Mouse (Mus musculus): ENCODE data around the gene Ryr1. TPM values are rescaled to one million over a fixed set of nuclear protein-coding genes. Genes with fewer than 3 reads are reported as not detected.

Gene Ryr1
- polyA plus RNA-seq, 1 experiment from 2014 or later: 13.3 TPM

- Histone ChIP-seq H3K27me3 (peaks cover 11% of the 10 kb centered on the region), H3K4me1 (peaks cover 13% of the 10 kb centered on the region), H3K4me2 (replicated peaks) (no peak overlapping the region), H3K9ac (replicated peaks) (no peak overlapping the region), H3K36me3 (no peaks in the 10 kb centered on the region), H3K27ac (replicated peaks) (no peak overlapping the region), H3K4me3 (no peak overlapping the region), H3K9me3 (no peaks in the 10 kb centered on the region)
- no peak for ATAC-seq (replicated peaks)
- WGBS: 45% methylated on average over 16 of the region's 16 CpGs
Observed at GRCm38 (mm10) chr7:29137429-29137828, 12.4 kb upstream of the Ryr1 start.

- peak within 1 kb of the TSS; percentile 44 for H3K4me2 ChIP-seq (replicated peaks)
- no peaks in the 10 kb centered on the region for H3K36me3 ChIP-seq
- peak within 1 kb of the TSS; percentile 27 for H3K4me3 ChIP-seq
- peaks cover 13% of the 10 kb centered on the region for H3K4me1 ChIP-seq
- H3K27me3 ChIP-seq: peaks cover 11% of the 10 kb centered on the region
- under 1% methylated on average over 13 of the region's 20 CpGs for WGBS
- no peak within 1 kb of the TSS for H3K27ac ChIP-seq (replicated peaks)
- H3K9me3 ChIP-seq: no peaks in the 10 kb centered on the region
- 0 out of 2 replicates have a peak, but pooled peaks have one; percentile 48 for ATAC-seq (replicated peaks)
- no peak within 1 kb of the TSS for H3K9ac ChIP-seq (replicated peaks)
Observed at GRCm38 (mm10) chr7:29134693-29135386, 9.9 kb upstream of the Ryr1 start, which contains the start of gene Rasgrp4. Rasgrp4 (plus strand) TSS chr7:29134851.

- no peaks in the 10 kb centered on the region for H3K36me3 ChIP-seq
- ATAC-seq (replicated peaks): no peak
- peak overlapping the region; percentile 44 for H3K4me2 ChIP-seq (replicated peaks)
- H3K9ac ChIP-seq (replicated peaks): no peak overlapping the region
- H3K9me3 ChIP-seq: no peaks in the 10 kb centered on the region
- no peak overlapping the region for H3K27ac ChIP-seq (replicated peaks)
- 5% methylated on average over 4 of the region's 4 CpGs for WGBS
- H3K4me3 ChIP-seq: peak overlapping the region; percentile 27
- H3K27me3 ChIP-seq: peaks cover 11% of the 10 kb centered on the region
- H3K4me1 ChIP-seq: peaks cover 13% of the 10 kb centered on the region
Observed at GRCm38 (mm10) chr7:29134230-29134629, 9.3 kb upstream of the Ryr1 start.

GRCm38 (mm10) chr7:29128725-29129124, 3.7 kb upstream of the Ryr1 start:
- Histone ChIP-seq H3K27me3 (no peaks in the 10 kb centered on the region), H3K4me1 (peaks cover 9% of the 10 kb centered on the region), H3K9ac (replicated peaks) (no peak overlapping the region), H3K9me3 (no peaks in the 10 kb centered on the region), H3K27ac (replicated peaks) (no peak overlapping the region), H3K4me2 (replicated peaks) (no peak overlapping the region), H3K36me3 (no peaks in the 10 kb centered on the region), H3K4me3 (no peak overlapping the region)
- ATAC-seq (replicated peaks): no peak
- 46% methylated on average over 2 of the region's 2 CpGs for WGBS

- Histone ChIP-seq H3K9ac (replicated peaks) (no peak overlapping the region), H3K9me3 (no peaks in the 10 kb centered on the region), H3K4me3 (no peak overlapping the region), H3K4me2 (replicated peaks) (no peak overlapping the region), H3K4me1 (peaks cover 9% of the 10 kb centered on the region), H3K27me3 (no peaks in the 10 kb centered on the region), H3K36me3 (no peaks in the 10 kb centered on the region), H3K27ac (replicated peaks) (no peak overlapping the region)
- no peak for ATAC-seq (replicated peaks)
- WGBS: 31% methylated on average over 7 of the region's 7 CpGs
Observed at GRCm38 (mm10) chr7:29126173-29126915, 1.4 kb upstream of the Ryr1 start.

- ATAC-seq (replicated peaks): no peak
- H3K9ac ChIP-seq (replicated peaks): no peak overlapping the region
- H3K27me3 ChIP-seq: no peaks in the 10 kb centered on the region
- H3K36me3 ChIP-seq: no peaks in the 10 kb centered on the region
- WGBS: 54% methylated on average over 5 of the region's 5 CpGs
- H3K4me2 ChIP-seq (replicated peaks): no peak overlapping the region
- H3K4me3 ChIP-seq: no peak overlapping the region
- H3K4me1 ChIP-seq: peaks cover 9% of the 10 kb centered on the region
- H3K9me3 ChIP-seq: no peaks in the 10 kb centered on the region
- H3K27ac ChIP-seq (replicated peaks): no peak overlapping the region
Observed at GRCm38 (mm10) chr7:29123531-29124358, 1.2 kb downstream of the Ryr1 start.

- no peak overlapping the region for H3K4me3 ChIP-seq
- H3K27ac ChIP-seq (replicated peaks): no peak overlapping the region
- 90% methylated on average over 9 of the region's 9 CpGs for WGBS
- no peaks in the 10 kb centered on the region for H3K36me3 ChIP-seq
- H3K9me3 ChIP-seq: no peaks in the 10 kb centered on the region
- no peaks in the 10 kb centered on the region for H3K27me3 ChIP-seq
- ATAC-seq (replicated peaks): no peak
- no peak overlapping the region for H3K4me2 ChIP-seq (replicated peaks)
- peaks cover 9% of the 10 kb centered on the region for H3K4me1 ChIP-seq
- no peak overlapping the region for H3K9ac ChIP-seq (replicated peaks)
Observed at GRCm38 (mm10) chr7:29122821-29123220, 2.2 kb downstream of the Ryr1 start.

- Histone ChIP-seq H3K4me3 (no peak overlapping the region), H3K9ac (replicated peaks) (no peak overlapping the region), H3K9me3 (no peaks in the 10 kb centered on the region), H3K27me3 (no peaks in the 10 kb centered on the region), H3K27ac (replicated peaks) (no peak overlapping the region), H3K4me2 (replicated peaks) (no peak overlapping the region), H3K36me3 (no peaks in the 10 kb centered on the region), H3K4me1 (peaks cover 3% of the 10 kb centered on the region)
- whole genome bisulfite sequencing: 93% methylated on average over 1 of the region's 1 CpGs
- ATAC-seq (replicated peaks): no peak
Observed at GRCm38 (mm10) chr7:29119526-29119925, 5.5 kb downstream of the Ryr1 start.

GRCm38 (mm10) chr7:29118142-29118851, 6.7 kb downstream of the Ryr1 start:
- no peak overlapping the region for H3K4me2 ChIP-seq (replicated peaks)
- no peak for ATAC-seq (replicated peaks)
- 12% methylated on average over 18 of the region's 18 CpGs for WGBS

GRCm38 (mm10) chr7:29108992-29109955, 15.7 kb downstream of the Ryr1 start:
- H3K4me3 ChIP-seq: peak overlapping the region; percentile 17
- 30% methylated on average over 38 of the region's 38 CpGs for WGBS

More at GRCm38 (mm10) chr7:29118142-29118851, 6.7 kb downstream of the Ryr1 start:
- no peaks in the 10 kb centered on the region for H3K4me1 ChIP-seq
- no peak overlapping the region for H3K27ac ChIP-seq (replicated peaks)
- H3K9ac ChIP-seq (replicated peaks): no peak overlapping the region
- no peaks in the 10 kb centered on the region for H3K36me3 ChIP-seq
- no peaks in the 10 kb centered on the region for H3K27me3 ChIP-seq
- H3K9me3 ChIP-seq: no peaks in the 10 kb centered on the region
- H3K4me3 ChIP-seq: no peak overlapping the region

More at GRCm38 (mm10) chr7:29108992-29109955, 15.7 kb downstream of the Ryr1 start:
- Histone ChIP-seq H3K4me2 (replicated peaks) (peak overlapping the region; percentile 31), H3K27ac (replicated peaks) (no peak overlapping the region), H3K36me3 (no peaks in the 10 kb centered on the region), H3K27me3 (no peaks in the 10 kb centered on the region), H3K9ac (replicated peaks) (peak overlapping the region; percentile 33; the same call in 1 of the 2 replicates), H3K4me1 (peaks cover 5% of the 10 kb centered on the region; the same call in 1 of the 2 replicates), H3K9me3 (no peaks in the 10 kb centered on the region)
- ATAC-seq (replicated peaks): no peak
